Mouse (Mus musculus) E14TG2a.4 (cell line): ENCODE measurements around the gene Lypla2.

Experiments
- CTCF ChIP-seq: conservative IDR thresholded peaks from 2 replicates; pipeline ENCODE4 v1.5.1; 2014; ENCODE audit warnings: low read length
- NANOG ChIP-seq: IDR thresholded peaks from 2 replicates; pipeline ENCODE4 v1.6.1; 2014; ENCODE audit warnings: borderline replicate concordance, low read length, mixed read lengths
- POU5F1 ChIP-seq: IDR thresholded peaks from 2 replicates; pipeline ENCODE4 v1.6.1; 2014; ENCODE audit warnings: low read length, borderline replicate concordance

DNA sequence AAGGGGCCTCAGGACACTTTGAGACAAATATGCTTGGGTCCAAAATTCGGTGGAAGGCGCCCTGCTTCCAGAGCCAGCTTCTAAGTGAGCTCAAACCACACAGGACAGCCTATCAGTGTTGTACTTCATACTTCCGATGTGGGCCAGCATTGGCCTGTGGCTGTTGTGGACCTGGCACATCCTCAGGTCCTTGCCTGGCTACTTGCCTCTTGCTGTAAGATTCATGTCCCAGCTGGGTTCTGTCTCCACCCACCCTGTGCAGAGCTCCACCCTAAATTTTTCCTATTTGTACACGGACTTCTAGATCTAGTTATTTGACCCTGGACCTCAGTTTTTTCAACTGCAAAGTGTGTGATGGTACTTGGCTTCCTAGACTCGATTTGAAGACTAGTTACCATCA is 36.9 kb downstream of the Lypla2 start:
- TF ChIP-seq CTCF, result no peak
- TF ChIP-seq NANOG, result no peak
- no peak for TF ChIP-seq POU5F1
